Mouse (Mus musculus): Measurements from ENCODE around the gene Gm527.

Gene Gm527

GRCm38 (mm10) chr12:64917578-64918471 is at the start of gene Gm527:
Gm527 (plus strand) TSS chr12:64917906.
- DNase-seq (ENCODE audit: low spot score), result peak; percentile 82

GRCm38 (mm10) chr12:64871103-64871502 is 46.6 kb upstream of the Gm527 start:
- no peak for DNase-seq (ENCODE audit: low spot score)

- peak; percentile 17 for DNase-seq (ENCODE audit: low spot score)
Measured at GRCm38 (mm10) chr12:64897060-64897730, 20.5 kb upstream of the Gm527 start.

- DNase-seq (ENCODE audit: low spot score), result no peak
Measured at GRCm38 (mm10) chr12:64902506-64902905, 15.2 kb upstream of the Gm527 start.

- no peak for DNase-seq (ENCODE audit: low spot score)
Measured at GRCm38 (mm10) chr12:64903186-64903585, 14.5 kb upstream of the Gm527 start.

GRCm38 (mm10) chr12:64912996-64913395 is 4.7 kb upstream of the Gm527 start:
- DNase-seq (ENCODE audit: low spot score), result no peak

- DNase-seq (ENCODE audit: low spot score), result no peak
Measured at GRCm38 (mm10) chr12:64916735-64917134, 971 bp upstream of the Gm527 start.

- no peak for DNase-seq (ENCODE audit: low spot score)
Measured at GRCm38 (mm10) chr12:64937493-64937892, 19.8 kb downstream of the Gm527 start.

- DNase-seq (ENCODE audit: low spot score), result no peak
Measured at GRCm38 (mm10) chr12:64964560-64964959, 46.9 kb downstream of the Gm527 start.

- peak; percentile 98 for DNase-seq (ENCODE audit: low spot score)
Measured at GRCm38 (mm10) chr12:64965124-64966026, 47.7 kb downstream of the Gm527 start, which contains the start of the genes Klhl28 and Togaram1. Klhl28 (minus strand) TSS chr12:64965534. Togaram1 (plus strand) TSS chr12:64965804.

- DNase-seq (ENCODE audit: low spot score), result no peak
Measured at GRCm38 (mm10) chr12:64966101-64966631, 48.5 kb downstream of the Gm527 start.

- no peak for DNase-seq (ENCODE audit: low spot score)
Measured at GRCm38 (mm10) chr12:64966652-64967435, 49.1 kb downstream of the Gm527 start.

GRCm38 (mm10) chr12:64967470-64967869 is 49.8 kb downstream of the Gm527 start:
- no peak for DNase-seq (ENCODE audit: low spot score)

- no peak for DNase-seq (ENCODE audit: low spot score)
Measured at GRCm38 (mm10) chr12:64968067-64968466, 50.4 kb downstream of the Gm527 start.

GRCm38 (mm10) chr12:64971399-64971798 is 53.7 kb downstream of the Gm527 start:
- no peak for DNase-seq (ENCODE audit: low spot score)

GRCm38 (mm10) chr12:64972063-64972462 is 54.4 kb downstream of the Gm527 start:
- DNase-seq (ENCODE audit: low spot score), result no peak
